Mouse (Mus musculus) stomach, embryonic 14.5 days (tissue): Measurements from ENCODE around the gene Atp23. TPM values are rescaled to one million over a fixed set of nuclear protein-coding genes. Genes with fewer than 3 reads are reported as not detected.
A peak's percentile ranks its signal among the peaks of the same experiment; 100 is the strongest.

ENCODE experiments used
- ATAC-seq: fragments of 200-750 bp; cut with Nextera tagmentation; 2 replicates; pipeline ENCODE4 v1.8.0; 2017; ENCODE audit warnings: low read depth, moderate TSS enrichment; ENCODE audit not compliant: insufficient number of reproducible peaks, insufficient read depth, low FRiP score
- H3K27ac ChIP-seq: fragments of 300-500 bp; sonication (generic); 2 replicates; pipeline ENCODE4 v1.5.1; 2014; ENCODE audit warnings: mild to moderate bottlenecking, low read length, moderate library complexity, mixed read lengths
- H3K27me3 ChIP-seq: fragments of 300-500 bp; sonication (generic); 2 replicates; pipeline ENCODE4 v1.6.1; 2014; ENCODE audit warnings: low read length, control low read depth, mixed read lengths; ENCODE audit not compliant: control insufficient read depth, insufficient read depth
- H3K36me3 ChIP-seq: fragments of 300-500 bp; sonication (generic); 2 replicates; pipeline ENCODE4 v1.6.1; 2014; ENCODE audit warnings: mild to moderate bottlenecking, control low read depth, low read length, moderate library complexity, mixed read lengths; ENCODE audit not compliant: control insufficient read depth, insufficient read depth
- H3K4me1 ChIP-seq: fragments of 300-500 bp; sonication (generic); 2 replicates; pipeline ENCODE4 v1.6.1; 2014; ENCODE audit warnings: low read length, control low read depth, mixed read lengths; ENCODE audit not compliant: control insufficient read depth, insufficient read depth
- H3K4me2 ChIP-seq: fragments of 300-500 bp; sonication (generic); replicated peaks from 2 replicates; pipeline ENCODE4 v1.6.1; 2014; ENCODE audit warnings: low read depth, low read length, control low read depth
- H3K4me3 ChIP-seq: fragments of 300-500 bp; sonication (generic); 2 replicates; pipeline ENCODE4 v1.5.1; 2014; ENCODE audit warnings: low read depth, low read length, control low read depth
- H3K9ac ChIP-seq: fragments of 300-500 bp; sonication (generic); replicated peaks from 2 replicates; pipeline ENCODE4 v1.6.1; 2014; ENCODE audit warnings: low read depth, mild to moderate bottlenecking, control low read depth, low read length, moderate library complexity, mixed read lengths
- H3K9me3 ChIP-seq: fragments of 300-500 bp; sonication (generic); 2 replicates; pipeline ENCODE4 v1.6.1; 2016; ENCODE audit warnings: low read depth, low read length, control low read depth; ENCODE audit not compliant: control insufficient read depth
- WGBS: fragments of 180-500 bp; shearing (Covaris S2); extraction: QIAGEN DNeasy Blood & Tissue Kit; methylation state at CpG from one replicate; pipeline ENCODE4 v1.1.7; 2014; 5-methylcytosine and 5-hydroxymethylcytosine counted together
- polyA plus RNA-seq: library from polyadenylated mRNA; unstranded; fragments of >200 nt; fragmentation: Nextera tagmentation; extraction: Ambion mirVana; gene quantifications from 2 replicates; pipeline ENCODE4 v1.2.1, GENCODE M21; 2014

The Atp23 gene
- 19.0 and 20.3 TPM in 2 replicates for polyA plus RNA-seq

DNA sequence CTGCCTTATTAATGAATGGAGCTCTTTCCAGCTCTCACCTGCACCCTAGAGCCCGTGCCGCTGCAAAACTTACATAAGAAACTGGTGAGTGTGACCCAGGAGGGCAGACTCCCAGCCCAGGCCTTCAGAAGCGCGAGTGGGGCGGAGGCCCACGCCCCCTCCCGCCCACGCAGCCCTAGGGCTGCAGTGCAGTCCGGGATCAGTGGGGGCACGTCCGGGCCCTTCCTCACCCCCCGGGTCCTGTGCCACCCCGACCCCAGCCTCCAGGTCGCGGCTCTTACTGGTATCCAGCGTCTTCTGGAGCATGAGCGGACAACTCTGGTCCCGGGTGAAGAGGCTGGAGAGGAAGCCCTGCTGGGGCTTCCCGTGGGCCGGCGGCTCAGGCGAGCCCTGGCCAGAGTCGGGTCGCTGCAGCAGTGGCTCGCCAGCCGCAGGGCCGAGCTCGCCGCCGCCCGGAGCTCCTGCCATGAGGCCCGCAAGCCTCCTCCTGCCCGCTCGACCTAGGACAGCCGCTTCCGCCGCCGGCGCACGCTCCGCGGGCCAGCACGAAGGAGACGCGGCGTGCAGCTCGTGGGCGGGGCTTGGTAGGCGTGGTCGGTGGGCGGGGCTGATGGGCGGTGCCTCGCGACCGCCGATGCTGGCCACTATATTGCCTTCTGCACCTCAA, at the start of gene Atp23:
Atp23 (minus strand) TSS at position 535 of the 667 bp plus-strand sequence.
- H3K4me3 ChIP-seq = peak within 1 kb of the TSS; percentile 58
- H3K36me3 ChIP-seq = no peaks in the 10 kb centered on the region
- peak; percentile 86 for ATAC-seq
- no peaks in the 10 kb centered on the region for H3K9me3 ChIP-seq
- H3K4me1 ChIP-seq = 0 out of 2 replicates have a peak, but pooled peaks cover 11% of the 10 kb centered on the region
- no peak within 1 kb of the TSS; the same call in 1 of the 2 replicates for H3K27ac ChIP-seq
- peak within 1 kb of the TSS; percentile 84 for H3K4me2 ChIP-seq
- H3K9ac ChIP-seq = peak within 1 kb of the TSS; percentile 64
- under 1% methylated on average over 56 of the region's 56 CpGs for WGBS
- H3K27me3 ChIP-seq = no peaks in the 10 kb centered on the region

DNA sequence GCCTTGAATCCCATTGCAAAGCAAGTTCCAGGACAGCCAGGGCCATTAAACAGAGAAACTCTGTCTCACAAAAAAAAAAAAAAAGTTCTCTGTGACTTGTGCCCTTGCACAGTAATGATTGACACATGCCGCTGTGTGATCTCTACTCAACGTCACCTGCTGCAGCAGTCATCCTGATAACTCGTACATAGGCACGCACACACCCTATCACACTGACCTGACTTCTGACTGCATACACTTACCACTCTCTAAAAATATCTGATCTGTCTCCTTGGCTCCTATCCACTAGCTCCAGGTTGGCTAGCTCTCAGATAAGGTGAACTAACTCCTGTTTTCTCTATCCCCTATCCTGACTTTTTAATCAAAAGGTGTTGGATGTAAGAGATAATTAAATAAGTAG, 49.4 kb upstream of the Atp23 start:
- H3K36me3 ChIP-seq = no peaks in the 10 kb centered on the region
- ATAC-seq = no peak
- no peak overlapping the region for H3K4me2 ChIP-seq
- H3K4me3 ChIP-seq = no peak overlapping the region
- H3K9ac ChIP-seq = no peak overlapping the region
- WGBS = 82% methylated on average over 4 of the region's 4 CpGs
- H3K9me3 ChIP-seq = no peaks in the 10 kb centered on the region
- no peak overlapping the region for H3K27ac ChIP-seq
- H3K27me3 ChIP-seq = no peaks in the 10 kb centered on the region
- H3K4me1 ChIP-seq = no peaks in the 10 kb centered on the region

DNA sequence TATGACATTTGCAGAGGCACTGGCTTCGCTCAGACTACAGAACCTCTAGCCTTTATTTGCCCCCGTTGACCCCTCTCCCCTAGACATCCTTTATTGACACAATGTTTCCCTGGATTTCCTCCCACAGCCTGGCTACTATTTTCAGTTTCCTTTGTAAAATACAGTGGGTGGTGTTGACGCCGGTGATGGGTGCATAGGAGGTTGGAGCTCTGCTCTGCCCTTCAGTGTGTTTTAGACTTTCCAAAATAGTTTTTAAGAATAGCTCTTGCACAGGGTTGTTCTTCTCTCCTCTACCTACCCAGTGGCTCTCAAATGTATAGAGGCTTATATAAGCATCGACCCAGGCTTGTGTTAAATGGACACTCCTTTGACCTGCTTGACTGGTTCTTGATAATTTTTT, 48.7 kb upstream of the Atp23 start:
- 47% methylated on average over 5 of the region's 5 CpGs for WGBS
- Histone ChIP-seq H3K4me3 (no peak overlapping the region), H3K27ac (no peak overlapping the region), H3K4me1 (no peaks in the 10 kb centered on the region), H3K9me3 (no peaks in the 10 kb centered on the region), H3K27me3 (no peaks in the 10 kb centered on the region), H3K9ac (no peak overlapping the region), H3K36me3 (no peaks in the 10 kb centered on the region), H3K4me2 (no peak overlapping the region)
- no peak for ATAC-seq

DNA sequence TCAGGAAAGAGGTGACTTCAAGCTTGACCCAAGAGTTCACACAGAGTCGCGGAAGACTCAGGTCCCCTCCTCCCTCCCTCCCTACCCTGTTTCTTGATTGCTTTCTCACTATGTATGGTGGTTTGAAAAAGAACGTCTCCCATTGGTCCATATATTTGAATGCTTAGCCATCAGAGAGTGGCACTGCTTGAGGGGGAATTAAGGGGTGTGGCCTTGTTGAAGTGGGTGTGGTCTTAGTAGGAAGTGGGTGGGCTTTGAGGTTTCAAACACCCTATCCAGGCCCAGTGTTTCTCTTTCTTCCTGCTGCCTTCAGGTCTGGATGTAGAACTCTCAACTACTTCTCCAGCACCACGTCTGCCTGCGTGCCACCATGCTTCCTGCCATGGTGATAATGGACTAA, 44.4 kb upstream of the Atp23 start:
- Histone ChIP-seq H3K4me1 (no peaks in the 10 kb centered on the region), H3K4me3 (no peak overlapping the region), H3K9me3 (no peaks in the 10 kb centered on the region), H3K9ac (no peak overlapping the region), H3K27ac (no peak overlapping the region), H3K36me3 (no peaks in the 10 kb centered on the region), H3K4me2 (no peak overlapping the region), H3K27me3 (no peaks in the 10 kb centered on the region)
- WGBS = 79% methylated on average over 5 of the region's 5 CpGs
- no peak for ATAC-seq

- Histone ChIP-seq H3K36me3 (no peaks in the 10 kb centered on the region), H3K4me1 (0 out of 2 replicates have a peak, but pooled peaks cover 6% of the 10 kb centered on the region), H3K9me3 (0 out of 2 replicates have a peak, but pooled peaks cover 3% of the 10 kb centered on the region), H3K27ac (no peak overlapping the region), H3K4me2 (no peak overlapping the region), H3K27me3 (no peaks in the 10 kb centered on the region), H3K4me3 (no peak overlapping the region), H3K9ac (no peak overlapping the region)
- 71% methylated on average over 7 of the region's 7 CpGs for WGBS
- ATAC-seq = no peak
Observed at GRCm38 (mm10) chr10:126940949-126941348, 39.8 kb upstream of the Atp23 start.

GRCm38 (mm10) chr10:126935556-126936381, 34.6 kb upstream of the Atp23 start:
- Histone ChIP-seq H3K27ac (peak overlapping the region; percentile 91), H3K4me1 (peaks cover 33% of the 10 kb centered on the region), H3K4me2 (no peak overlapping the region; the same call in 1 of the 2 replicates), H3K36me3 (no peaks in the 10 kb centered on the region), H3K9me3 (0 out of 2 replicates have a peak, but pooled peaks cover 3% of the 10 kb centered on the region), H3K9ac (peak overlapping the region; percentile 31; the same call in 1 of the 2 replicates), H3K27me3 (no peaks in the 10 kb centered on the region), H3K4me3 (no peak overlapping the region)
- 32% methylated on average over 18 of the region's 18 CpGs for WGBS
- peak; percentile 25; the same call in 1 of the 2 replicates for ATAC-seq

DNA sequence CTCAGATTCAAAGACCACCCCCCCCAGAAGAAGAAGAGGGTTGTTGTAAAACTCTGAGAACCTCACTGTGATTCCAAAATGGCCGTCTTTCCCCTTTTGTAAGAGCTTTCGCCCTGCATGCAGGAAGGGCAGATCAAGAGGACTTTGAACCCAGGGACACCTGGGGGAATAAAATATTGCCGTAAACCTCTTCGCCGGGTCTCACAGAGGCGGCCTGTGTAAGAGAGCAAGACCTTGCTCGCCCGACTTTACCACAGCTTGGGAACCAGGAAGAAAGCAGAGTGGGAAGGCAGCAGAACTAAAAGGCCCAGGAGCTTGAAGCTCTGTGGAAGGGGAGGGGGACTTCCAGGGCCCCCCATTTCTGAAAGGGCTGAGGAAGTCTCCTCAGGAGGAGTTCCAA, 34.0 kb upstream of the Atp23 start:
- Histone ChIP-seq H3K4me2 (no peak overlapping the region; the same call in 1 of the 2 replicates), H3K9me3 (0 out of 2 replicates have a peak, but pooled peaks cover 3% of the 10 kb centered on the region)

GRCm38 (mm10) chr10:126934561-126934960, 33.4 kb upstream of the Atp23 start:
- 78% methylated on average over 13 of the region's 13 CpGs for WGBS
- H3K27ac ChIP-seq = peak overlapping the region; percentile 91; the same call in 1 of the 2 replicates
- 0 out of 2 replicates have a peak, but pooled peaks cover 3% of the 10 kb centered on the region for H3K9me3 ChIP-seq
- no peaks in the 10 kb centered on the region for H3K36me3 ChIP-seq
- no peak overlapping the region for H3K4me3 ChIP-seq
- H3K9ac ChIP-seq = no peak overlapping the region
- ATAC-seq = no peak
- no peak overlapping the region for H3K4me2 ChIP-seq
- peaks cover 45% of the 10 kb centered on the region for H3K4me1 ChIP-seq
- H3K27me3 ChIP-seq = no peaks in the 10 kb centered on the region

More for the DNA sequence above, 34.0 kb upstream of the Atp23 start:
- 57% methylated on average over 8 of the region's 8 CpGs for WGBS
- H3K36me3 ChIP-seq = no peaks in the 10 kb centered on the region
- no peaks in the 10 kb centered on the region for H3K27me3 ChIP-seq
- H3K4me1 ChIP-seq = peaks cover 39% of the 10 kb centered on the region
- no peak for ATAC-seq
- peak overlapping the region; percentile 31; the same call in 1 of the 2 replicates for H3K9ac ChIP-seq
- peak overlapping the region; percentile 91 for H3K27ac ChIP-seq
- H3K4me3 ChIP-seq = no peak overlapping the region
